Mouse (Mus musculus) liver, embryonic 11.5 days (tissue): ENCODE data around the gene Fbxl15. TPM values are rescaled to one million over a fixed set of nuclear protein-coding genes. Genes with fewer than 3 reads are reported as not detected.
A peak's percentile ranks its signal among the peaks of the same experiment; 100 is the strongest.

ENCODE experiments used
- ATAC-seq: fragments of 200-750 bp; cut with Nextera tagmentation; replicated peaks from 2 replicates; pipeline ENCODE4 v1.8.0; 2017; ENCODE audit warnings: moderate number of reproducible peaks, mild to moderate bottlenecking, moderate TSS enrichment, moderate library complexity; ENCODE audit not compliant: low FRiP score
- DNase-seq: peaks from one replicate; pipeline ENCODE4 v3.0.0-alpha.2; 2017; ENCODE audit warnings: low spot score
- H3K27ac ChIP-seq: fragments of 300-500 bp; sonication (generic); 2 replicates; pipeline ENCODE4 v1.5.1; 2014; ENCODE audit warnings: mild to moderate bottlenecking, low read depth, low read length, control low read depth
- H3K27me3 ChIP-seq: fragments of 300-500 bp; sonication (generic); replicated peaks from 2 replicates; pipeline ENCODE4 v1.6.1; 2014; ENCODE audit warnings: low read length, mixed read lengths; ENCODE audit not compliant: control insufficient read depth, insufficient read depth
- H3K36me3 ChIP-seq: fragments of 300-500 bp; sonication (generic); 2 replicates; pipeline ENCODE4 v1.6.1; 2014; ENCODE audit warnings: mild to moderate bottlenecking, low read length, moderate library complexity, mixed read lengths; ENCODE audit not compliant: control insufficient read depth, insufficient read depth
- H3K4me1 ChIP-seq: fragments of 300-500 bp; sonication (generic); replicated peaks from 2 replicates; pipeline ENCODE4 v1.6.1; 2014; ENCODE audit warnings: low read length, mixed read lengths; ENCODE audit not compliant: control insufficient read depth, insufficient read depth
- H3K4me2 ChIP-seq: fragments of 300-500 bp; sonication (generic); 2 replicates; pipeline ENCODE4 v1.6.1; 2014; ENCODE audit warnings: mild to moderate bottlenecking, control low read depth, moderate library complexity
- H3K4me3 ChIP-seq: fragments of 300-500 bp; sonication (generic); 2 replicates; pipeline ENCODE4 v1.5.1; 2014; ENCODE audit warnings: low read depth, low read length, control low read depth
- H3K9ac ChIP-seq: fragments of 300-500 bp; sonication (generic); 2 replicates; pipeline ENCODE4 v1.6.1; 2014; ENCODE audit warnings: low read depth, low read length, control low read depth
- H3K9me3 ChIP-seq: fragments of 300-500 bp; sonication (generic); 2 replicates; pipeline ENCODE4 v1.6.1; 2016; ENCODE audit warnings: low read length, inconsistent platforms, mixed read lengths; ENCODE audit not compliant: control insufficient read depth
- WGBS: fragments of 180-500 bp; shearing (Covaris S2); extraction: QIAGEN DNeasy Blood & Tissue Kit; methylation state at CpG from one replicate; pipeline ENCODE4 v1.1.7; 2014; 5-methylcytosine and 5-hydroxymethylcytosine counted together
- polyA plus RNA-seq: library from polyadenylated mRNA; unstranded; fragments of >200 nt; fragmentation: Nextera tagmentation; extraction: Ambion mirVana; gene quantifications from 2 replicates; pipeline ENCODE4 v1.2.1, GENCODE M21; 2014

The Fbxl15 gene
- polyA plus RNA-seq, 1 experiment from 2014 or later = 16.4 TPM

- Histone ChIP-seq H3K4me3 (peak overlapping the region; percentile 56), H3K4me2 (peak overlapping the region; percentile 79), H3K36me3 (no peaks in the 10 kb centered on the region), H3K9me3 (no peaks in the 10 kb centered on the region), H3K9ac (peak overlapping the region; percentile 49), H3K27me3 (peaks cover 94% of the 10 kb centered on the region), H3K4me1 (peaks cover 47% of the 10 kb centered on the region), H3K27ac (no peak overlapping the region)
- 5% methylated on average over 24 of the region's 42 CpGs for WGBS
- peak; percentile 32 for DNase-seq
- ATAC-seq = no peak
Measured at GRCm38 (mm10) chr19:46318031-46318471, 9.9 kb upstream of the Fbxl15 start.

DNA sequence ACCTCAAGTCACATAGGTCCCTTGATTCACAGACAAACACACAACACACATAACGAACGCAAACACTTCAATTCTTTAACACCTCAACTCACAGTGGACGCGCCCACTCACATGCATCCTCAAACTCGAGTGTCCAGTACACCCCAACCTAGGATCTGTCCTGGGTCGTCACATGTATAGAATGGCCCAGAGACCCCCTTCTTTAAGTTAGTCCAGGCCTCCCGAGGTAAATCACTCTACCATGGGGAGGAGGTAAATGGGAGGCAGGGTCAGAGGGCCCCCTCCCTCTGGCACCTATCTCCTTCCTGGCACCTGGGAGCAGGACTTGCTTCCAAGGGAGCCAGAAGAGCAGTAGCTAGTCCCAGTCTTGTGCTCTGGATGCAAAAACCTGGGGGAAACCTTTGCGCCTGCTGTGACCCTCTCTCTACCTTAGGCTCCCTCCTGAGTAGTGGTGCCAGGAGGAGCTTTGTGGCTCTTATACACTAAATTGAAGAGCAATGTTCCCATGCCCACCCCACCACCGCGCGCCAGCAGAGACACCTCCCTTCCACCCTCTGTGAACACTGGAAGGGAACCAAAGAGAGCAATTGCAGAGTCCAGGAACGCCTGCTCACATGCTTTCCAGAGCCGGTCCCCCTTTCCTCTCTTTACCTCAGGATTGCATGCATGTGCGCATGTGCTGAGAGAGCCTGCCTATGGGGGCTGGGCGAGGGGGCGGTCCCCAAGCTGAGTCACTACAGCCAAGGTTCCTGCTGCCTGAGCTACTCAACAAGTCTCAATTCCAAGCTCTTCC, 9.2 kb upstream of the Fbxl15 start:
- Histone ChIP-seq H3K4me3 (no peak overlapping the region), H3K36me3 (no peaks in the 10 kb centered on the region), H3K9me3 (no peaks in the 10 kb centered on the region), H3K9ac (no peak overlapping the region), H3K27me3 (peaks cover 96% of the 10 kb centered on the region), H3K4me1 (peaks cover 43% of the 10 kb centered on the region), H3K4me2 (peak overlapping the region; percentile 79), H3K27ac (no peak overlapping the region)
- WGBS = 14% methylated on average over 16 of the region's 16 CpGs
- ATAC-seq = no peak
- DNase-seq = no peak

- no peaks in the 10 kb centered on the region for H3K36me3 ChIP-seq
- no peak for ATAC-seq
- peaks cover 100% of the 10 kb centered on the region for H3K27me3 ChIP-seq
- no peak overlapping the region; the same call in 1 of the 2 replicates for H3K27ac ChIP-seq
- DNase-seq = no peak
- peaks cover 31% of the 10 kb centered on the region for H3K4me1 ChIP-seq
- H3K4me2 ChIP-seq = no peak overlapping the region
- no peak overlapping the region for H3K9ac ChIP-seq
- no peaks in the 10 kb centered on the region for H3K9me3 ChIP-seq
- 71% methylated on average over 8 of the region's 8 CpGs for WGBS
- no peak overlapping the region for H3K4me3 ChIP-seq
Measured at GRCm38 (mm10) chr19:46320076-46320785, 7.8 kb upstream of the Fbxl15 start.

DNA sequence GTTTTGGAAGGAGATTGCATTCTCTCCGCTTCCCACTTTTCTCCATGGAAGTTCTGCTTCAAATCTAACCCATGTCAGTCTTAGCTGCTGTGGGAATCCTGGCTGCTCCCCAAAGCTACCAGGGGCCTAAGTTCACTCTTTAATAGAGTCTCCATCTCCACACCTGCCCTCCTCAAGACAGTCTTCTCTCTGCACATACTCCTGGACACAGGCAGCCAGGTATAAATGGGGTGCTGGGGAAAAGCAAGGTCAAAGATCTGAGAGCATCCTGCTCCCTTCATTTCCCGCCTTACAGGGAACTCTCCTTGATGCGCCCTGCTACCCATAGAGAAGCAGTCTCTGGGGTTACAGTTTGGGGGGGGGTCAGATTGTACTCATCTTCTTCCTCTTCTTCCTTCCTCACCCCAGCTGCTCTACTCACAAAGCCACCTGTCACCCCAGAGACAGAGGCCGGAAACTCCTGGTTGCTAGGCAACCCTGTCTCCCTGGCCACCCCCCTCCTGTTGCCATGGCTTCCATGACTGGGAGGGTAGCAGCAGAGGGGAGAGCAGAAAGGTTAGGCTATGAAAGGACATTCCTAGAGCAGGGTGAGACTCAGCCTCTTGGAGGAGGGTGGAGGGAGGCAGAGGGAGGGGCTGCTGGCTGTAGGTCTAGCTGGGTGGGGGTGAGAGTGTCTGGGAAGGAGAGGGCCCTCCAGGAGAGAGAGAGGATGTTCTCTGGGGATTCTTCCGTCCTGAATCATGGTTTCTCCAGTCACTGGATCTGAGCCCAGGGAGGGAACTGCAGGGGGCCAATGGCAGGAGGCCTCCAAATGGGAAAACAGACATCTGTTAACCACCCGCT, 6.7 kb upstream of the Fbxl15 start:
- H3K4me1 ChIP-seq = peaks cover 24% of the 10 kb centered on the region
- H3K9ac ChIP-seq = no peak overlapping the region
- H3K27ac ChIP-seq = no peak overlapping the region
- no peak overlapping the region for H3K4me3 ChIP-seq
- H3K36me3 ChIP-seq = no peaks in the 10 kb centered on the region
- H3K27me3 ChIP-seq = peaks cover 100% of the 10 kb centered on the region
- DNase-seq (no peak), ATAC-seq (no peak)
- WGBS = 29% methylated on average over 6 of the region's 6 CpGs
- no peak overlapping the region for H3K4me2 ChIP-seq
- no peaks in the 10 kb centered on the region for H3K9me3 ChIP-seq

DNA sequence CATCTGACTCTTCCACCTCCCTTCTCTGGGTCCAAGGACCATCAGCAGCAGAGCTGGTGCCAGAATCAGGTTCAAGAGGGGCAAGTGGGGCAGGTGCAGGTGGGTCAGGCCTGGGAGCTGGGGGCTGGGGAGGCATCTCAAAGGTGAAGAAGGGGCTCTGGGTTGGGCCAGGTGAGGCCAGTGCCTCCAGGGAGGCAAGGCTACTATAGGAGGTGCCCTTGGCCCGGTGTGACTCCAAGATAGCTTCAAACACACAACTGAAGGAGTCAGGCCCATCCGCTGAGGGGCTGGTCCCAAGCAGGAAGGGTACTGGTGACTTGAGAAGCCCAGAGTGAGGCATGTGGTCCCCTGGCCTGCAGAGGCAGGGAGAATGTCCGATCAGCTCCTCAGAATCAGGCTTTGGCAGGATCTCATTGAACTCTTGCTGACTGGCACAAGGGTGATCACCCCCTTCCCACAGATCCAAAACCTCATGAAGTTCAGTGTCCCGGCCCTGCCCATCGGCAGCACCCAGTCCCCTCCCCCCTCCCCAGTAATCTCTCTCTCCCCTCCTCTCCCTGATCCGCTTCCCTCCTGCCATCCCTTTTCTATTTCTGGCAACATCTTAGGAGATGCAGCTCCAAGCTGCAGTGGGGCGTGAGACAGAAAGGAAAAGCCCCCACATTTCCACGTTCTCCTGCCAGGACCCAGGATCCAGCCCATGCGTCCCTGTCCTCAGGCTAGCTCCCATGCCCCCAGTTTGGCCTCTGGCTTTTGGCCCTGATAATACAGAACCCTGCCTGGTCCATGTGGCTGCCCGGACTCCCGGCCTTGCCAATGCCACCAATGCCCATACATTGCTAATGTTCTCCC, 5.6 kb upstream of the Fbxl15 start:
- no peaks in the 10 kb centered on the region for H3K9me3 ChIP-seq
- H3K4me2 ChIP-seq = no peak overlapping the region
- DNase-seq = no peak
- H3K27me3 ChIP-seq = peaks cover 100% of the 10 kb centered on the region
- H3K36me3 ChIP-seq = no peaks in the 10 kb centered on the region
- no peak overlapping the region for H3K4me3 ChIP-seq
- H3K4me1 ChIP-seq = peaks cover 24% of the 10 kb centered on the region
- H3K27ac ChIP-seq = no peak overlapping the region
- WGBS = 56% methylated on average over 11 of the region's 11 CpGs
- no peak for ATAC-seq
- H3K9ac ChIP-seq = no peak overlapping the region

DNA sequence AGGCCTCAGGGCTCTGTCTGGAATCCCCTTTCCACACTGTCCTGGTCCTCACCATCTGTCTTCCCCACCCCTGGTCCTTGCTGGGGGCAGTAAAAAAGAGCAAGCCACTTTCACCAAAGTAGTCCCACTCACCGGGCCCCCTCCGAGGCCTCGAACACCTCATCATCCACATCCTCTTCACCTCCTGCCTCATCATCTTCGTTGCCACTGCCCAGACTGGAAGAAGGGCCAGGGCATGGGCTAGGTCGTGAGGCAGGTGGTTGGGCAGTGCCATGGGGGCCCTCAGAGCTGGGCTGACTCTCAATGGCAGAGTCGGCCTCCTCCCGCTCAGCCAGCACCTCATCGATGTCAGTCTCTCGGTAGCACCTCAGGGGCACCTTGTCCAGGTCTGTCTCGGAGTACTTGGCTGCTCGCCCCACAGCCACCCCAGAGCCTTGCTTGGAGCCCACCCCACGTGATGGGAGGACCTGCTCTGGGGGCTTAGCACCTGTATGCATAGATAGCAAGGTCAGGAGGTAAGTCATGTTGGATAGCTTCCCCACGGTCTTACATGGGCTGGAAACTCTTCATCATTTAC, 4.9 kb upstream of the Fbxl15 start:
- ATAC-seq = no peak
- no peak for DNase-seq
- WGBS = 70% methylated on average over 13 of the region's 13 CpGs

GRCm38 (mm10) chr19:46323716-46324115, 4.3 kb upstream of the Fbxl15 start:
- Histone ChIP-seq H3K4me3 (no peak overlapping the region), H3K9ac (no peak overlapping the region), H3K9me3 (no peaks in the 10 kb centered on the region), H3K4me2 (no peak overlapping the region), H3K4me1 (peaks cover 20% of the 10 kb centered on the region), H3K27ac (no peak overlapping the region), H3K36me3 (no peaks in the 10 kb centered on the region), H3K27me3 (peaks cover 89% of the 10 kb centered on the region)
- 69% methylated on average over 5 of the region's 5 CpGs for WGBS
- DNase-seq (no peak), ATAC-seq (no peak)

More for the DNA sequence above, 4.9 kb upstream of the Fbxl15 start:
- Histone ChIP-seq H3K4me3 (no peak overlapping the region), H3K4me1 (peaks cover 22% of the 10 kb centered on the region), H3K27ac (no peak overlapping the region), H3K27me3 (peaks cover 96% of the 10 kb centered on the region), H3K36me3 (no peaks in the 10 kb centered on the region), H3K9ac (no peak overlapping the region), H3K9me3 (no peaks in the 10 kb centered on the region), H3K4me2 (no peak overlapping the region)
